Mouse (Mus musculus) gastrocnemius, postnatal 36 days (tissue): ENCODE measurements around the gene Acp5. TPM values are rescaled to one million over a fixed set of nuclear protein-coding genes. Genes with fewer than 3 reads are reported as not detected.
A peak's percentile ranks its signal among the peaks of the same experiment; 100 is the strongest.

Source experiments
- DNase-seq, 2 experiments: peaks; one replicate each; pipeline ENCODE4 v3.0.0; 2022
- intact Hi-C: fragments of 180-260 bp; cut with DNase I; formaldehyde crosslinking; loops from one replicate; pipeline ENCODE4 v1.15.1; 2025
- microRNA-seq, 2 experiments: library from miRNA; unstranded; fragments of <30 nt; microRNA quantifications; one replicate each; pipeline ENCODE4 v1.2.0; 2021
- total RNA-seq, 2 experiments: library from RNA; stranded (reverse); gene quantifications; 2 replicates each; pipeline ENCODE4 v1.2.3; 2021

The Acp5 gene
- total RNA-seq, 2 experiments from 2014 or later, result 1.1 to 2.9 TPM

DNA sequence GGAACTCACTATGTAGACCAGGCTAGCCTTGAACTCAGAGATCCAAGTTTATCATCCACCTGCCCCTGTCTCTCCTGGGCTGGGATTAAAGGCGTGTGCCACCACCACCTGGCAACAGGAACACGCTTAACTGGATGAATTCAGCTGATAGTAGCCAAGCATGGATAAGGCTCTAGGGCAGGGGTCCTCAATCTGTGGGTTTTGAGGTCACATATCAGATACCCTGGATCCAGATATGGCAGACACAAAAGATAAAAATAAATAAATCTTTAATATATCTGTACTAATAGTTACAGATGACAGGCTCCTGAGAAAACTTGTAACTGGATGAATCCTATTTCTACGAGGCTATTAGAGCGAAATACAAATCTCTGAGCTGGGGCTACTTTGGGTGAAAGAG, 19.9 kb downstream of the Acp5 start:
- intact Hi-C loops, result no loop called here
- DNase-seq, result no peak

DNA sequence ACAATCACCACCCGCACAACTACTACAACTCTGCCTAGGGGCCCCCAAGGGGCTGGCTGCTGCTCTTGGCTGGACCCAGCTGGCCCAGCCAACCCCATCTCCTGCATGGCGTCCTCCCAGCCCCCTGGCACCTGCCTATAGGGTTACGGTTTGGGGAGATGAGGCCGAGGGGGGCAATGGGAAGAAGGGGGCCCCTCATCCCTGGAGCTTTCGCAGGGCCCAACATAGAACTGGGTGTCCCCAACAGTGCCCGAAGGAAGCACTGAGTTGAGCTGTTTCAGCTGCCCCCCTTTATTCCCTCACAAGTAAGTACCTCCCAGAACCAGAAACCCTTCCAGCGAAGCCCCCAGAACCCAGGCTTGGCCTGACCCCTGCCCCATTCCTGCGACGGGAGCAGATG, 27.3 kb downstream of the Acp5 start:
- no peak for DNase-seq
- intact Hi-C loops, result no loop called here

DNA sequence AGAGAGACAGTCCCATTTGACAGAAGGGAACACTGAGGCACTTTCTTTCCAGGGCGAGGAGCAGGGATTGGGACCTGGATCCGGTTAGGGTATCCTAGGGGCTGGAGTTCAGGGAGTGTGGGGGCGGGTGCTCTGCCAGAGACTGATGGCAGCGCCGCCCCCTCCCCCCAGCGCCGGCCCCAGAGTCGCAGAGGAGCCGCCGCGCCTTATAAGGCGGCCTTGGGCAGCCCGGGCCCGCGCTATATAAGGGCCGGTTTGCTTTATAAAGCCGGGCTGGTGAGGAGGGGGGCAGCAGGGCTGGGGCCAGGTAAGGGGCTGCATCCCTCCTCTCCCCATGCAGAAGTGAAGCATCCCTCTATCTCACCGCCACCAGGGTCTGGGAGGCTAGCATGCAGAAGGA, 35.6 kb downstream of the Acp5 start:
- intact Hi-C loops, result no loop called here
- DNase-seq, result no peak

DNA sequence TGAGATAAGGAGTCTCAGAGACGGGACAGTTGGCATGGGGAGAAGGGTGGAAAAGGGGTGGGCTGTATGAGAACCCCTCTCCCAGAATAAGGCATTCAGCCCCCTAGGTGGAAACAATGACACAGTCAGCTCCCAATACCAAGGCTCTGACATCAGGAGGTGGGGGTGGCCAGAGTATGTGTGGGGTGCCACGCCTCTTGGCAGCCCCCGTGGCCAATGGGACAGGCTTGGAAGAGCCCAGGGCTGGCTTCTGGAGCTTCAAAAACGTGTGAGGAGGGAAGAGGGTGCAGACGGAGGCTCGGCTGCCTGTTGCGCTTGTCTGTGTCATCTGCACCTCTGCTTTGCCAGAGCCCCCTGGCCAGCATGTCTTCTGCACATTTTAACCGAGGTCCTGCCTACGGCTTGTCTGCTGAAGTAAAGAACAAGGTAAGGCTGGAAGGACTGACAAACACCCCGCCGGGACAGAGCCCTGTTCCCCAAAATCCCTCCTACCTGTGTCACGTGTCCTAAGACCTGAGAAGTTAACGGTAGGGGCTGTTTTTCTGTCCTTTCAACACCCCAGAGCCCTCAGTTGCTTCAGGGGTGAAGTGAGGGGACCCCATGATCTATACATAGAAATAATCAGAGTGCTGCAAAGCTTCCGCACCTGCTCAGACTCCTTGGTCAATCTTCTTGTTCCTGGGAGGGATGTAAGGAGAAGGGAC, 36.4 kb downstream of the Acp5 start, which contains the start of gene Cnn1:
Gene Cnn1 (plus strand): TSS at position 224 of the 704 bp plus-strand sequence.
- no peak for DNase-seq
- intact Hi-C loops, result no loop called here

DNA sequence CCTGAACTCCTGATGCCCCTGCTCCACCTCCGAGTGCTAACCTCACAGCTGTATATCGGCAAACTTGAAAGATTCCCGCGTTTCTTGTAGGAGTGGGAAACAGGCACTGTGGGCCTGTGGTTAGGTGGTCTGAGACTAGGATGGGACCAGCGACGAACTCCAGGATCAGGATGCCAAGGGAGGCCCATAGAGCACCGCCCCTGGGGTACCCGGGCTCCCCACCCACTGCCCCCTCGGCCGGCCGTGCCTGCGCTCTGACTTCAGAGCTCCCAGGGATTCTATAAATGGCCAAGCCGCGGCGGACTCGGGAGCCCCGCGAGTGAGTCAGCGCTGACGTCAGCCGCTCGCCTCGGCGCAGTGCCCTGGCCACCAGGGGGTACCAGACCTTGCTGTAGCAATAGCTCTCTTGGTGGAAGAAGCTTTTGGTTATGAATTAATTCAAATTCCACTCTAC, 39.6 kb downstream of the Acp5 start:
- intact Hi-C loops, result no loop called here
- DNase-seq, result peak; percentile 73 to 80

DNA sequence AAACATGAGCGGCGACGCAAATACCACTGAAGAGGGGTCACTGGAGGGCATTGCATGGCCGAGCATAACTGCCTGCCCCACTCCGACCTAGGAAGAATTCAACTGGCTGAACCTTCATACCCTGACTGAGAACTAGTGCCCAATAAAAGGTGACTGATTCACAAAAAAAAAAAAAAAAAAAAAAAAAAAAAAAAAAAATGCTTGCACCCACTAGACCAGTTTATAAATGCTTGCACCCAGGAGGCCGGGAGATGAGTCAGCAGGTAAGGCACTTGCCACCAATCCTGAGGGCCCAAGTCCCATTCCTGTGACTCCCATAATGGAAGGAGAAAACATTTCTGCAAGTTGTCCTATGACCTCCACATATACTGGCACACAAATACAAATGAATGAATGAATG, 42.8 kb downstream of the Acp5 start:
- DNase-seq, result no peak
- intact Hi-C loops, result no loop called here

DNA sequence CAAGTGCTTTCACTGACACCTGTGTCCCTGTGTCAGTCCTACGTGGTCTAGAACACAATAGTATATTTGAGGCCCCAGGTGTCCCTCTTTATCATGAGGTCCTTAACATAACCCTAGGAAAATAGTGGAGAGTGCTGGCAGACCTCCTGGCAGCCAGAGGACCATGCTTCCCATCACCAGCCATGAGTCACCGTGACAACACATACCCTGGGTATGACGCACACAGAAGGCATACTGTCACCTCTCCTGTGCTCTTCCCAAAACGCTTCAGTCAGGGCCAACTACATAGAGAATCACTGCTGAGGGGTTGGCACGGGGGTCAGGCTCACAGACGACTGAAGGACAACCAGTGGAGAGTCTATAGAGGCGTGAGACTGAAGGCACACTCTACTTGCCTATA, 45.5 kb downstream of the Acp5 start:
- intact Hi-C loops, result no loop called here
- no peak for DNase-seq

DNA sequence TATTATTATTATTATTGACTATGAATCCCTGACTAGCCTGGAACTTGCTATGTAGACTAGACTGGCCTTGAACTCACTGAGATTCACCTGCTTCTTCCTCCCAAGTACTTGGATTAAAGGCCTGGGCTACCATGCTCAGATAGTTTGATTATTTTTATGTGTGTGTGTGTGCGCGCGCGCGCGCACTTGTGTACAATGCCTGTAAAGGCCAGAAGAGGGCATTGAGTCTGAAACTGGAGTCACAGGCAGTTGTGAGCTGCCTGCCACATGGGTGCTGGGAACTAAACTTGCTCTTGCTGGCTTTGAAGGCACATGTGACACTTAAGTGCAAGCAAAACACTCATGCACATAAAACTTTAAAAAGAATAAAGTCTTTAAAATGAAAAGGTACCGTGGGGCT, 46.2 kb downstream of the Acp5 start:
- no peak for DNase-seq
- intact Hi-C loops, result no loop called here

DNA sequence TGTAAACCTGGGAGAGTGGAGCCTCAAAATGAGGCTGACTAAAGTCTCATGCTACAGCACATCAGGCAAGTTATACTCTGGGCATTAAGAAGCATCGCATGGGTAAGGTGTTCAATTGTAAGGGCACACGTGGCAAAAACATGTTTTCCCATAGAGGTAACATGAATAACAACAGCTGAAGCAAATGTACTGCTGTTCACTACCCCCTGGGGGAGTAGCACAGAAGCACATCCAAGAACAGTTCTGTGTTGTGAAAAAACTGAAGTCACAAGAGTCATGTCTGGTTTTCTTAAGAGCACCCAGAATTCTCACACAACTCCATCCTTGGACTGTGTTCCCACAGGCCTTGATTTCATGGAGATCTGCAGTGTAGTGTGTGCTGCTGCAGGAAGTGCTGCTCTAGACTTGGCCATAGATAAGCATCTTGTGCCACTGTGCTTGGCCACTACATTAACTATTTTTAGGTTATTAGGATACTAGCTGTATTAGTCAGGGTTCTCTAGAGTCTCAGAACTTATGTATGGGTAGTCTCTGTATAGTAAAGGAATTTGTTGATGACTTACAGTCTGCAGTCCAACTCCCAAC, 48.4 kb downstream of the Acp5 start:
- intact Hi-C loops, result no loop called here
- DNase-seq, result no peak

DNA sequence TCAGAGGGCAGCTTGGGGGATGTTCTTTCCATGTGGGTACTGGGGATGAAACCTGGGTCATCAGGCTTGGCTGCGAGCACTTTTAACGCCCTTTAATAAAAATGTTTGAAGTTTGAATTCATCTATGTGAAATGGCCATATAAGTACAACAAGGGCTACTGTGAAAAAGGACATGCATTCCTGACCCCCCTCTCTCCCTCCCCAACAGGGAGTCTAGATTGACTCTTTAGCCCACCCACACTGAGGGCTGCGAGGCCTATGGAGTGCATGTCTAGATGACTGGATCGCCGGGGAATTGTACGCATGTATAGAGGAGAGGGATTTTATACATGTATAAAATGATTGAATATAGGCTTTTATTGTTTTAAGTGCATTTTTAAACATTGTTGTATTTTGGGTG, 49.5 kb downstream of the Acp5 start:
- no peak for DNase-seq
- intact Hi-C loops, result no loop called here

DNA sequence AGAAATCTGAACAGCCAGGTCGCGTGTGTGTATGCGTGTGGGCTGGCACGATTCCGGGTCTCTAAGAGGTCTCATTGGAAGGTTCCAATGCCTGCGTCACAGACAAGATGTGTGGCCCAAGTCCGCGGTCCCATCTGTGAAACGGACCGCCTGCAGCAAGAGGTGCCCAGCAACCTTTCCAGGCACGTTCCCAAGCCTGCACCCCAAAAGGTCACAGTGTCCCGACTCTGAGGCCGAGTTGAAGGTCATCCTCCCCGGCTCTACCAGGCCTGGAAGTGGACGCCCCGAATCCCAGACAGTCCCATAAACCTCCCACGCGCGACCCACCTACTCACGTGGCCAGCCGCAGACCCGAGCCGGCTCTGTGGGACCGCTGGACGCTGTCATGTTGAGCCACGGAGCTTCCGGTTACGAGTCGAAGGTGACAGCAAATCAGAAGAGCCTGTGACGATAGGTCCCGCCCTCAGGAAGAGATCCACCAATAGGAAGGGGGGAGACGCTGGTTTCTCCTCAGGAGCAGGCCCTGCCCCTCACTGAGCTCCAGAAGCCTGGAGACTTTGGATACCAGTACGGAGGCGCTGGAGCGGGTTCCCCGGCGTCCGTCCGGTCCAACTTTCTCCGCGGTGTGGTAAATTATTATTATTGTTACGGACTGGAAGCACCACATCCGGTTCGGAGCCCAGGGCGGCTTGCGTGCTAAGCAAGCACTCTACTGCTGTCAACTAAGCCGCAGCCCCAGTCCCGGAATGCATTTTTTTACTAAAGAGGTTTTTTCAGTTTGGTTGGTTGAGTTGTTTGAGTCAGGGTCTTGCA, 50.3 kb downstream of the Acp5 start, which contains the start of gene Ecsit:
Gene Ecsit (minus strand): TSS at position 417 of the 813 bp plus-strand sequence.
- intact Hi-C loops, result no loop called here
- peak; percentile 88 to 91 for DNase-seq

DNA sequence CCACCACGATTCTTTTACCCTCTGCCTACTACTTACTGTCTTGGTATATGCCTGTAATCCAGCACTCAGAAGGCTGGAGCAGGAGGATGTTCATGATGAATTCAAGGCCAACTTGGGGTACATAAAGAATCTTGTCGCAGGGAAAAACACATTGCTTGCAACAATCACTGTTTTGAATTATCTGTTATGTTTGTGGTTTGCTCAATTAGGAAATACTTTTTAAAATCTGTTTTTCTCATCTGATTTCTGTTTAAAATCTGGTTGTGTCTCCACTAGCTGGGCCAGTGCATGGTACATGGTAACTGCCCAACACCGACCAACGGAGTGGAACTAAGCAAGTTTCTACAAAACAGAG, 50.9 kb downstream of the Acp5 start:
- intact Hi-C loops, result no loop called here
- no peak for DNase-seq

Small RNAs within 50 kb of the gene (microRNA-seq; reads per million reads assigned to microRNA genes)
- 0 reads per million in 2 experiments for gene Mir7084

Other genes with a start within 250 kb of the Acp5 start
- 1 to 10 TPM; 2.3 to 4.1 TPM for gene Rab3d, start 217.5 kb downstream of the Acp5 start, total RNA-seq
- under 1 TPM in 1 of 2 experiments, not detected in 1; 0.30 TPM for gene Ccdc159, start 208.2 kb downstream of the Acp5 start, total RNA-seq
- 10 to 100 TPM in 1 of 2 experiments, 1 to 10 TPM in 1; 7.8 to 10.5 TPM for gene Tmem205, start 208.2 kb downstream of the Acp5 start, total RNA-seq
- gene Plppr2, start 198.7 kb downstream of the Acp5 start, total RNA-seq, result under 1 TPM; 0.49 to 0.64 TPM
- 1 to 10 TPM; 1.4 to 2.2 TPM for gene Swsap1, start 180.0 kb downstream of the Acp5 start, total RNA-seq
- under 1 TPM; 0.23 to 0.59 TPM for gene Epor, start 172.2 kb downstream of the Acp5 start, total RNA-seq
- gene Rgl3, start 146.3 kb downstream of the Acp5 start, total RNA-seq, result under 1 TPM; 0.28 to 0.42 TPM
- under 1 TPM in 1 of 2 experiments, not detected in 1; 0.25 TPM for gene Ccdc151, start 133.1 kb downstream of the Acp5 start, total RNA-seq
- gene Prkcsh, start 132.9 kb downstream of the Acp5 start, total RNA-seq, result 10 to 100 TPM; 27.4 to 27.6 TPM
- gene Elavl3, start 83.7 kb downstream of the Acp5 start, total RNA-seq, result under 1 TPM in 1 of 2 experiments, not detected in 1; 0.26 TPM
- gene Gm49318, start 64.5 kb downstream of the Acp5 start, total RNA-seq, result not detected
- 1 to 10 TPM; 2.9 to 3.8 TPM for gene Zfp653, start 64.3 kb downstream of the Acp5 start, total RNA-seq
- 10 to 100 TPM; 82.2 to 86.9 TPM for gene Ecsit, start 50.3 kb downstream of the Acp5 start, total RNA-seq
- 1 to 10 TPM; 1.4 to 2.1 TPM for gene Cnn1, start 36.5 kb downstream of the Acp5 start, total RNA-seq
- gene Elof1, start 18.5 kb downstream of the Acp5 start, total RNA-seq, result 10 to 100 TPM; 32.5 to 35.3 TPM
- 10 to 100 TPM; 29.4 to 31.2 TPM for gene Pigyl, start 21.1 kb upstream of the Acp5 start, total RNA-seq
- gene Zfp872, start 52.4 kb upstream of the Acp5 start, total RNA-seq, result not detected
- 1 to 10 TPM; 5.9 to 6.7 TPM for gene Zfp809, start 90.0 kb upstream of the Acp5 start, total RNA-seq
- not detected for gene Zfp599, start 124.2 kb upstream of the Acp5 start, total RNA-seq
- gene Zfp810, start 171.9 kb upstream of the Acp5 start, total RNA-seq, result under 1 TPM; 0.69 to 0.72 TPM